Mouse (Mus musculus): ENCODE results near the gene Frmd4a.
"Not testable (repeated sequence)": the region's sequence is repeated elsewhere in the genome, so short reads cannot be mapped to it uniquely, and the experiment has no call there.

The Frmd4a gene

DNA sequence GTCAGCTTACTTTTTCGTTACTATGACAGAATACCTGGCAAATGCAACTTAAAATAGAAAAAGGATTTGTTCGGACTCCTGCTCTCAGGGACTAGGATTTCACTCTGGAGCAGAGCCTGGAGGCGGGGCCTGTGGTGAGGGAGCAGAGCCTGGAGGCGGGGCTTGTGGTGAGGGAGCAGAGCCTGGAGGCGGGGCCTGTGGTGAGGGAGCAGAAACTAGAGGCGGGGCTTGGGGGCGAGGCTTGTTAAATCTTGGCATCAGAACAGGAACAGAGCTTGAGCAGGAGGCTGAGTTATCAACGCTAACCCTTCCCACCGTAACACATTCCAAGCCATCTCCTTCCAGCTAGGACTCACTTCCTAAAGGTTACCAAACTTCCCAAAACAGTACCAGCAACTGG lies 575.9 kb downstream of the Frmd4a start:
- peak; percentile 30 for DNase-seq

GRCm38 (mm10) chr2:4593878-4594387 lies 576.4 kb downstream of the Frmd4a start:
- DNase-seq: no peak

- DNase-seq: no peak
Measured at GRCm38 (mm10) chr2:4596992-4597391, 579.5 kb downstream of the Frmd4a start.

DNA sequence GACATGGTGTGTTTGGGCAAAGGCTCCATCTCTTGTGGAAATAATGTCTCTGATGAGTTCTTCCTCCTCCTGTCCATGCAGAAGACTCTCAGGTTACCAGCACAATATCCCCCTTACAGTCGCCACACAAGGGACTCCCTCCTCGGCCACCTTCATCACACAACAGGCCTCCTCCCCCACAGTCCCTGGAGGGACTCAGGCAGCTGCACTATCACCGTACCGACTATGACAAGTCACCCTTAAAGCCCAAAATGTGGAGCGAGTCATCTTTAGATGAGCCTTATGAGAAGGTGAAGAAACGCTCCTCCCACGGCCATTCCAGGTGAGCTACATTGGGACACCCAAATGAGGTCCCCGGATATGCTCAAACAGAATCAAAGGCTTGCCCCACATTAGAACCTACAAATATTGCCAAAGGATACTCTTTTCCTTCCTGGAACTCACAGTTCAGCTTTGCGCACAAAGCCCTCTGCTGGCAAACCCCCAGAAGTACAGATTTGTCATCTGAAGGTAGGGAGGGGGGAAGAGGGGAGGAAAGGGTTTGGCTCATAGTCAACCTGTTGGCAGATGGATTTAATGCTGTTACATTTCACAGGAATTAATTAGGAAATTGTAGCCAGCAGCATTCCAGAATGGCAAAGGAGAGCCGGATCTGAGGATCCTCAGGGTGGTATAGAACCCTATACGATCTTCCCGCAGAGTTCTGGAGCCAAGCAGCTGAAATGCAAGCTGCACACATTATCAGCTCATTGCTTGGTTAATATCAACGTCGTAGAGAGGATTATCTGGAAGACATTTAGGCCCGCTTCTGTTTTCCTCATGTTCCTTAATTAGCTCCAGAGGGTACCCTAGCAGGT lies 583.7 kb downstream of the Frmd4a start:
- peak; percentile 68 for DNase-seq

- no peak for DNase-seq
Measured at GRCm38 (mm10) chr2:4603361-4603945, 585.9 kb downstream of the Frmd4a start.

GRCm38 (mm10) chr2:4606559-4606958 lies 589.0 kb downstream of the Frmd4a start:
- DNase-seq: no peak

- no peak for DNase-seq
Measured at GRCm38 (mm10) chr2:4608253-4608652, 590.7 kb downstream of the Frmd4a start.

DNA sequence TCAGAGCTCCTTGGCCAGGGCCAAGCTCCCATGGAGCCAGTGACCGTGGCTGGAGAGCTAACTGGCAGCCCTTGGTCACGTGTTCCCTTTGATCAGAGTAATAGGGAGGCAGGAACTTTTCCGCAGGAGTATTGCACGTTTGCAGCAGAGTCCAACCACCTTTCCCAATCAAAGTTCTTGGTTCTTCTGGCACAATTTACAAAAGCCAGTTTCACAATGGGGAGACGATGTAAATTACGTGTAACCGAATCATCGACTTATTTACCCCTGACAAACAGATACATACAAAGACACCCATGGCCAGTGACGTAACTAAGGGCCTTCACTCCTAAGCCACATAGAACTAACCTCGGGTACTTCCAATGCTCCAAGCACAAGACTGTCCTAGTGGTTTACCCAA lies 591.9 kb downstream of the Frmd4a start:
- DNase-seq: no peak

- DNase-seq: no peak
Measured at GRCm38 (mm10) chr2:4611295-4611694, 593.8 kb downstream of the Frmd4a start.

DNA sequence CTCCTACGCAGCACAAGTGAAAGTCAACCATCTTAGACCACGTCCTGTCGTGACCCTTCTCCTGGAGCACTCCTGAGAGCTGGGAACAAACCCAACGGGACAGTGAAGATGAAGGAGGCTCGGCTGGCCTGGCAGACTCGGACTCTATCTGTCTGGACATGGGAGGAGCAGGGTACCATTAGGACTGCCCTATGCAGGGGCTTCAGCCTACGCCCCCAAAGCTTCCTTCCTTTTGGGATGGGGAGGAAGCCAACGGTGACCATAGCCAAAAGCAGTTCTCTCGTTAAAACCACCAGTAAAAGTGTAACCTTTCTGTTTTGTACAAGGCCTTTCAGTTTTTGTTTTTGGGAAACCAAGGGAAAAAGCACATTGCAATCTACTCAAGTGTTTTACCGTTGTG lies 594.2 kb downstream of the Frmd4a start:
- no peak for DNase-seq

DNA sequence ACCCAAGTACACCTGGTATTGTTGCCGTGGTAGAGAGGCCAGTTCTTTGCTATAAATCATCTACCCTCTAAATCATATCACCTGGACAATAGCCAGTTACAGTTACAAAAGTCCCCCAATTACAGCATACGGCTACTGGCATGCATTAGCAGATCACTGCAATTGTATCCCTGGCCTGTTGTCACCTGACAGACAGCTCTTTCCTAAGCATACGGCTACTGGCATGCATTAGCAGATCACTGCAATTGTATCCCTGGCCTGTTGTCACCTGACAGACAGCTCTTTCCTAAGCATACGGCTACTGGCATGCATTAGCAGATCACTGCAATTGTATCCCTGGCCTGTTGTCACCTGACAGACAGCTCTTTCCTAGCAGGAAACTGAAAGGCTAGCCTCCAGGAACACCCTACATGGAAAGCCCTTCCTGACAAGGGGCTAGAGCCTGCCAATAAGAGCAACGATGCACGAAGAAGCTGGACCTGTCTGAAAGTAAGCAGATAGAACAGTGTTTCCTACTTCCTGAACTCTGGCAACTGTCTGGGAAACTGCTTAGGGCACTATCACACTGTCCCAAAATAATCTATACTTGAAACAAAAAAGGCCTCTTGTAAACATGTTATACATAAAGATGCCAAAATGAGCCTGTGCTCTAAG lies 596.9 kb downstream of the Frmd4a start:
- not testable (repeated sequence) for DNase-seq

DNA sequence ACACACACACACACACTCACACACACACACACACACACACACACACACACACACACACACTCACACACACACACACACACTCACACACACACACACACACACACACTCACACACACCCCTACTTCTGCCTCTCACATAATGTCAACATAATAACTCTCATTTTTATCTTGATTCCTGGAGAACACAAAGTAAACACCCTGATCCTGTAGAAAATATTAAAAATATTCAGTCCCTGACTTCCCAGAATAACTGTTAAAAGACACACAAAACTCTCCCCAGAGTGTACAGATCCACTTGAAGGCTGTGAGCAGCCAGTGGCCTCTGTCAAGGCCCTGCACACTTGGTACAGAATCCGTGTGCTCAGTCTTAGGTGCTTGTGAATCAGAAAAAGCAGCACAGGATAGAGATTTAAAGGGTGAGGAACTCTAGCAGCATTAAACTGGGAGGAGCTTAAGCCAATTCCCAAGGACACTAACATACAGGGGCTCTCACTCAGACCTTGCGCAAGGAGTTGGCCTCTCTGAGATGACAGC lies 597.6 kb downstream of the Frmd4a start:
- DNase-seq: no peak

DNA sequence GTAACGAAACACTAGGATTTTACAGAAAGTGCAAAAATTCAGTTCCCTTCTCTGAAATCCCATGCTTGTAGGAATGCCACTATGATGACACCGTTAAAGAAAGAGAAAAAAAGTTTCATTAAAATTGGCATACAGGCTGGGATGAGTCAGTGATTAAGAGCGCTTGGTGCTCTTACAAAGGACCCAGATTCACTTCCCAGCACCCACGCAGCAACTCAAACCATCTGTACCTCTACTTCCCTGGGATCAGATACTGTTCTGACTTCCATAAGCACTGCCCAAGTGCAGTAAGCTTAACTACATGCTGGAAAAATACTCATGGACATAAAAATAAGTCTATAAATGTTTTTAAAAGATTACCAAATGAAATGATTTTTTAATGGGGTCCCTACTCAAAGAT lies 599.5 kb downstream of the Frmd4a start:
- DNase-seq: no peak

- not testable (repeated sequence) for DNase-seq
Measured at GRCm38 (mm10) chr2:4619126-4619525, 601.6 kb downstream of the Frmd4a start.

GRCm38 (mm10) chr2:4619893-4620593 lies 602.5 kb downstream of the Frmd4a start:
- no peak for DNase-seq

- no peak for DNase-seq
Measured at GRCm38 (mm10) chr2:4620640-4621401, 603.3 kb downstream of the Frmd4a start.

- DNase-seq: no peak
Measured at GRCm38 (mm10) chr2:4621471-4621985, 604.0 kb downstream of the Frmd4a start.

DNA sequence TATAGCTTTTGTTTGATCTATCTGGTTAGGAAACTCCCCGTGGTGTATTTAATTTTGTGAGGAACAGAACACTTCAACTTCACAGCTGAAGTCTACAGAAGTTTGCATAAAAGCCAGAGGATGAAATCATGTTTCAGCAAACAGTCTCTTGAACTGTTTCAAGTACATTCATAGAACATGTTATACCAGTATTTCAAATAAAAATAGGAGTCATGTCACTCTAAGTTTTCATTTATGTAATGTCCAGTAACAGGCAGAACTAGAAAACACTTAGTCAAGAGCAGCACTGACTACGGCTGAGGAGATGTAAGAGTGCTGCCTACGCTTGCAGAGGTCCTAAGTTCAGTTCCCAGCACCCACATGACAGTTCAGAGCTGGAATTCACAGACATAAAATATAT lies 609.4 kb downstream of the Frmd4a start:
- no peak for DNase-seq

GRCm38 (mm10) chr2:4628920-4629319 lies 611.4 kb downstream of the Frmd4a start:
- no peak for DNase-seq

DNA sequence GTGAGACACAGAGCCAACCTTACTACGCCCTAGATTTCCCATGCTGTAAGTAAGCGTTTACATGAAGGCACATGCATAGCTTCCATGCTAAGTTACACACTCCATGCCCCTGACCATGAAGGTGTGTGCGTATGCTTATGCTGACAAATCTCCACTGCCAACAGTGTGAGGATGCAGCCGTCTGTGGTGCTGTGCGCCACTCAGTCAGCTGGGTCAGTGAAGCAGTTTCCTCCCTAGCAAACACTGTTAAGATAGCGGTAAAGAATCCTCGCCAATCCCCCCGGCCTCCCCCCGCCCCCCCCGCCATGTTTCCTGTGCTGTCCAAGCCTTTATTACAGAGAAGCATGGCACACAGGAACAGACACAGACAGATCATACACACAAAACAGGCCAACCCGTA lies 612.0 kb downstream of the Frmd4a start:
- no peak for DNase-seq

- no peak for DNase-seq
Measured at GRCm38 (mm10) chr2:4630197-4630835, 612.8 kb downstream of the Frmd4a start.
